Mouse (Mus musculus): ENCODE measurements at regions not wholly inside any gene's neighbourhood (a gene's known extent, or its start where the extent isn't known, plus 50 kb on each side); places are given as distances from the start of the nearest gene placed in this dataset.
"Not testable (repeated sequence)": the region's sequence is repeated elsewhere in the genome, so short reads cannot be mapped to it uniquely, and the experiment has no call there.

- intact Hi-C loops (cut with DNase I) = loop anchor here (2.0 to 5.0 kb wide), 2 partner anchors 109 to 261 kb away; no protein-coding TSS in a partner anchor
- not testable (repeated sequence) for H3K27ac ChIP-seq, H3K4me3 ChIP-seq
- TF ChIP-seq CTCF (IDR thresholded peaks at IDR 0.05) = peak; percentile 54
- DNase-seq (ENCODE audit: extremely low spot score in 1 of 2, low spot score in 2 of 2) = peak; percentile 17 to 65
Observed at GRCm38 (mm10) chr12:3098175-3098574, 211.6 kb downstream of the Rab10 start.

- intact Hi-C loops (cut with DNase I) = no loop called here
- Histone ChIP-seq H3K4me3 (no peak overlapping the region), H3K27ac (no peak overlapping the region)
- no peak for TF ChIP-seq CTCF (IDR thresholded peaks at IDR 0.05)
- DNase-seq (ENCODE audit: extremely low spot score in 1 of 2, low spot score in 2 of 2) = no peak
Observed at GRCm38 (mm10) chr12:3094509-3094908, 215.3 kb downstream of the Rab10 start.

- DNase-seq (ENCODE audit: extremely low spot score in 1 of 2, low spot score in 2 of 2); H3K4me3 ChIP-seq; intact Hi-C loops (cut with DNase I); H3K27ac ChIP-seq: not testable (repeated sequence)
Observed at GRCm38 (mm10) chr12:3092974-3093373, 216.8 kb downstream of the Rab10 start.

- DNase-seq (ENCODE audit: extremely low spot score in 1 of 2, low spot score in 2 of 2); H3K4me3 ChIP-seq; intact Hi-C loops (cut with DNase I); H3K27ac ChIP-seq: not testable (repeated sequence)
Observed at GRCm38 (mm10) chr12:3049546-3049945, 260.2 kb downstream of the Rab10 start.

GRCm38 (mm10) chr12:3018446-3018845 lies 291.3 kb downstream of the Rab10 start:
- DNase-seq (ENCODE audit: extremely low spot score in 1 of 2, low spot score in 2 of 2); intact Hi-C loops (cut with DNase I); H3K27ac ChIP-seq; H3K4me3 ChIP-seq: not testable (repeated sequence)

- H3K4me3 ChIP-seq; intact Hi-C loops (cut with DNase I); DNase-seq (ENCODE audit: extremely low spot score in 1 of 2, low spot score in 2 of 2); H3K27ac ChIP-seq: not testable (repeated sequence)
Observed at GRCm38 (mm10) chr12:3016777-3017176, 293.0 kb downstream of the Rab10 start.

Data from left cerebral cortex, adult 2 months (tissue).